Mouse (Mus musculus): ENCODE measurements around the gene Abtb2. TPM values are rescaled to one million over a fixed set of nuclear protein-coding genes. Genes with fewer than 3 reads are reported as not detected.

Abtb2 gene
- polyA plus RNA-seq, 1 experiment from 2014 or later, result 15.9 TPM

- WGBS, result 78% methylated on average over 7 of the region's 7 CpGs
- no peak overlapping the region for H3K4me2 ChIP-seq (ENCODE audit: low read depth, low read length, severe bottlenecking)
- H3K36me3 ChIP-seq (ENCODE audit: control insufficient read depth, insufficient read depth, low read length), result no peaks in the 10 kb centered on the region
- H3K9ac ChIP-seq (ENCODE audit: low read length), result no peak overlapping the region
- no peaks in the 10 kb centered on the region for H3K27me3 ChIP-seq (ENCODE audit: control insufficient read depth, insufficient read depth, low read length)
- ATAC-seq (replicated peaks; ENCODE audit: low FRiP score) (no peak), DNase-seq (ENCODE audit: low spot score) (no peak)
- H3K4me3 ChIP-seq (ENCODE audit: low read depth, low read length), result no peak overlapping the region
- H3K9me3 ChIP-seq (ENCODE audit: control insufficient read depth, low read length), result no peaks in the 10 kb centered on the region
- no peaks in the 10 kb centered on the region; the same call in 1 of the 2 replicates for H3K4me1 ChIP-seq (replicated peaks; ENCODE audit: control insufficient read depth, insufficient read depth, low read length)
- H3K27ac ChIP-seq (ENCODE audit: low read depth, low read length), result no peak overlapping the region
These were observed 11.9 kb downstream of the Abtb2 start for GRCm38 (mm10) chr2:103577752-103578662.

GRCm38 (mm10) chr2:103578663-103579213, 12.6 kb downstream of the Abtb2 start:
- Histone ChIP-seq H3K4me1 (replicated peaks; ENCODE audit: control insufficient read depth, insufficient read depth, low read length) (no peaks in the 10 kb centered on the region; the same call in 1 of the 2 replicates), H3K9ac (ENCODE audit: low read length) (no peak overlapping the region), H3K9me3 (ENCODE audit: control insufficient read depth, low read length) (no peaks in the 10 kb centered on the region), H3K36me3 (ENCODE audit: control insufficient read depth, insufficient read depth, low read length) (no peaks in the 10 kb centered on the region), H3K27ac (ENCODE audit: low read depth, low read length) (no peak overlapping the region), H3K27me3 (ENCODE audit: control insufficient read depth, insufficient read depth, low read length) (no peaks in the 10 kb centered on the region), H3K4me3 (ENCODE audit: low read depth, low read length) (no peak overlapping the region), H3K4me2 (ENCODE audit: low read depth, low read length, severe bottlenecking) (no peak overlapping the region)
- DNase-seq (ENCODE audit: low spot score) (no peak), ATAC-seq (replicated peaks; ENCODE audit: low FRiP score) (no peak)
- WGBS, result 93% methylated on average over 10 of the region's 10 CpGs

- Histone ChIP-seq H3K4me1 (replicated peaks; ENCODE audit: control insufficient read depth, insufficient read depth, low read length) (no peaks in the 10 kb centered on the region; the same call in 1 of the 2 replicates), H3K36me3 (ENCODE audit: control insufficient read depth, insufficient read depth, low read length) (no peaks in the 10 kb centered on the region), H3K27ac (ENCODE audit: low read depth, low read length) (no peak overlapping the region), H3K4me3 (ENCODE audit: low read depth, low read length) (no peak overlapping the region), H3K9me3 (ENCODE audit: control insufficient read depth, low read length) (no peaks in the 10 kb centered on the region), H3K4me2 (ENCODE audit: low read depth, low read length, severe bottlenecking) (no peak overlapping the region), H3K9ac (ENCODE audit: low read length) (no peak overlapping the region), H3K27me3 (ENCODE audit: control insufficient read depth, insufficient read depth, low read length) (no peaks in the 10 kb centered on the region)
- no peak for ATAC-seq (replicated peaks; ENCODE audit: low FRiP score)
- DNase-seq (ENCODE audit: low spot score), result no peak
- WGBS, result 88% methylated on average over 8 of the region's 8 CpGs
These were observed 14.6 kb downstream of the Abtb2 start for GRCm38 (mm10) chr2:103580756-103581155.

GRCm38 (mm10) chr2:103581369-103581897, 15.3 kb downstream of the Abtb2 start:
- Histone ChIP-seq H3K9me3 (ENCODE audit: control insufficient read depth, low read length) (no peaks in the 10 kb centered on the region), H3K27me3 (ENCODE audit: control insufficient read depth, insufficient read depth, low read length) (no peaks in the 10 kb centered on the region), H3K4me1 (replicated peaks; ENCODE audit: control insufficient read depth, insufficient read depth, low read length) (no peaks in the 10 kb centered on the region; the same call in 1 of the 2 replicates), H3K4me3 (ENCODE audit: low read depth, low read length) (no peak overlapping the region), H3K4me2 (ENCODE audit: low read depth, low read length, severe bottlenecking) (no peak overlapping the region), H3K9ac (ENCODE audit: low read length) (no peak overlapping the region), H3K36me3 (ENCODE audit: control insufficient read depth, insufficient read depth, low read length) (no peaks in the 10 kb centered on the region), H3K27ac (ENCODE audit: low read depth, low read length) (no peak overlapping the region)
- 84% methylated on average over 7 of the region's 7 CpGs for WGBS
- no peak for ATAC-seq (replicated peaks; ENCODE audit: low FRiP score)
- DNase-seq (ENCODE audit: low spot score), result no peak

GRCm38 (mm10) chr2:103583316-103583715, 17.2 kb downstream of the Abtb2 start:
- DNase-seq (ENCODE audit: low spot score) (no peak), ATAC-seq (replicated peaks; ENCODE audit: low FRiP score) (no peak)
- Histone ChIP-seq H3K27ac (ENCODE audit: low read depth, low read length) (no peak overlapping the region), H3K9ac (ENCODE audit: low read length) (no peak overlapping the region), H3K27me3 (ENCODE audit: control insufficient read depth, insufficient read depth, low read length) (no peaks in the 10 kb centered on the region), H3K4me3 (ENCODE audit: low read depth, low read length) (no peak overlapping the region), H3K4me1 (replicated peaks; ENCODE audit: control insufficient read depth, insufficient read depth, low read length) (no peaks in the 10 kb centered on the region; the same call in 1 of the 2 replicates), H3K4me2 (ENCODE audit: low read depth, low read length, severe bottlenecking) (no peak overlapping the region), H3K9me3 (ENCODE audit: control insufficient read depth, low read length) (no peaks in the 10 kb centered on the region), H3K36me3 (ENCODE audit: control insufficient read depth, insufficient read depth, low read length) (no peaks in the 10 kb centered on the region)
- WGBS, result 65% methylated on average over 3 of the region's 3 CpGs

GRCm38 (mm10) chr2:103584093-103584492, 18.0 kb downstream of the Abtb2 start:
- no peaks in the 10 kb centered on the region for H3K27me3 ChIP-seq (ENCODE audit: control insufficient read depth, insufficient read depth, low read length)
- no peak overlapping the region for H3K4me2 ChIP-seq (ENCODE audit: low read depth, low read length, severe bottlenecking)
- no peak overlapping the region for H3K27ac ChIP-seq (ENCODE audit: low read depth, low read length)
- H3K9ac ChIP-seq (ENCODE audit: low read length), result no peak overlapping the region
- H3K4me3 ChIP-seq (ENCODE audit: low read depth, low read length), result no peak overlapping the region
- H3K36me3 ChIP-seq (ENCODE audit: control insufficient read depth, insufficient read depth, low read length), result no peaks in the 10 kb centered on the region
- no peaks in the 10 kb centered on the region for H3K9me3 ChIP-seq (ENCODE audit: control insufficient read depth, low read length)
- DNase-seq (ENCODE audit: low spot score) (no peak), ATAC-seq (replicated peaks; ENCODE audit: low FRiP score) (no peak)
- H3K4me1 ChIP-seq (replicated peaks; ENCODE audit: control insufficient read depth, insufficient read depth, low read length), result no peaks in the 10 kb centered on the region; the same call in 1 of the 2 replicates

GRCm38 (mm10) chr2:103586423-103586822, 20.3 kb downstream of the Abtb2 start:
- H3K4me3 ChIP-seq (ENCODE audit: low read depth, low read length), result no peak overlapping the region
- H3K27me3 ChIP-seq (ENCODE audit: control insufficient read depth, insufficient read depth, low read length), result no peaks in the 10 kb centered on the region
- no peak overlapping the region for H3K27ac ChIP-seq (ENCODE audit: low read depth, low read length)
- no peak for ATAC-seq (replicated peaks; ENCODE audit: low FRiP score)
- H3K4me1 ChIP-seq (replicated peaks; ENCODE audit: control insufficient read depth, insufficient read depth, low read length), result no peaks in the 10 kb centered on the region; the same call in 1 of the 2 replicates
- WGBS, result 69% methylated on average over 3 of the region's 3 CpGs
- no peak overlapping the region for H3K4me2 ChIP-seq (ENCODE audit: low read depth, low read length, severe bottlenecking)
- DNase-seq (ENCODE audit: low spot score), result no peak
- no peak overlapping the region for H3K9ac ChIP-seq (ENCODE audit: low read length)
- H3K9me3 ChIP-seq (ENCODE audit: control insufficient read depth, low read length), result no peaks in the 10 kb centered on the region
- no peaks in the 10 kb centered on the region for H3K36me3 ChIP-seq (ENCODE audit: control insufficient read depth, insufficient read depth, low read length)

GRCm38 (mm10) chr2:103588776-103589175, 22.7 kb downstream of the Abtb2 start:
- Histone ChIP-seq H3K4me2 (ENCODE audit: low read depth, low read length, severe bottlenecking) (no peak overlapping the region), H3K9me3 (ENCODE audit: control insufficient read depth, low read length) (no peaks in the 10 kb centered on the region), H3K9ac (ENCODE audit: low read length) (no peak overlapping the region), H3K4me3 (ENCODE audit: low read depth, low read length) (no peak overlapping the region), H3K36me3 (ENCODE audit: control insufficient read depth, insufficient read depth, low read length) (no peaks in the 10 kb centered on the region), H3K4me1 (replicated peaks; ENCODE audit: control insufficient read depth, insufficient read depth, low read length) (no peaks in the 10 kb centered on the region; the same call in 1 of the 2 replicates), H3K27ac (ENCODE audit: low read depth, low read length) (no peak overlapping the region), H3K27me3 (ENCODE audit: control insufficient read depth, insufficient read depth, low read length) (no peaks in the 10 kb centered on the region)
- ATAC-seq (replicated peaks; ENCODE audit: low FRiP score), result no peak
- no peak for DNase-seq (ENCODE audit: low spot score)
- WGBS, result 88% methylated on average over 5 of the region's 5 CpGs

All from forebrain, embryonic 11.5 days (tissue).